Mouse (Mus musculus) left cerebral cortex, postnatal 25 days (tissue): ENCODE measurements around the gene Slit2. TPM values are rescaled to one million over a fixed set of nuclear protein-coding genes. Genes with fewer than 3 reads are reported as not detected.
A peak's percentile ranks its signal among the peaks of the same experiment; 100 is the strongest.

ENCODE experiments used
- DNase-seq, 2 experiments: peaks; one replicate each; pipeline ENCODE4 v3.0.0; 2022; ENCODE audit warnings: low spot score in 2 of 2, mixed read lengths in 1 of 2
- intact Hi-C: fragments of 180-260 bp; cut with DNase I; formaldehyde crosslinking; loops from one replicate; pipeline ENCODE4 v1.15.1; 2025
- total RNA-seq, 2 experiments: library from RNA; stranded (reverse); gene quantifications; 2 replicates each; pipeline ENCODE4 v1.2.3; 2021

Slit2 gene
- total RNA-seq, 2 experiments from 2014 or later: 40.2 to 42.7 TPM

DNA sequence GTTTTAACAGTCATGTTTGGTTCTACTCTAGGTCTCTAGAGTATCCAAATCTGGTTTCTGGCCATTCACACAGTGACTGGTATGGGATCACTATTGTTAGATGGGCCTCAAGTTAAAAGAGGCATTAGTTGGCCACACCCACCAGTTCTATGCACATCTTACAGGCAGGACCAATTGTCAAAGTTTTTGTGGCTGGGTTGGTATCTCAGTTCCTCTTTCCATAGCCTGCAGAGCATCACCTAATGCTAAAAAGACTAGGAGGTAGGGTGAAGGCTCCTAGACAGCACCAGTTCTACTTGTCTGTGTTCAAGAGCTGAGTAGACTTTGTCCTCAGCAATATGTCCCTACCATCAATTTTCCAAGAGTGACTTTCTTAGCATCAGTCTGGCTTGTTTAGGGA is 216.4 kb downstream of the Slit2 start:
- no peak for DNase-seq
- intact Hi-C loops: no loop called here

DNA sequence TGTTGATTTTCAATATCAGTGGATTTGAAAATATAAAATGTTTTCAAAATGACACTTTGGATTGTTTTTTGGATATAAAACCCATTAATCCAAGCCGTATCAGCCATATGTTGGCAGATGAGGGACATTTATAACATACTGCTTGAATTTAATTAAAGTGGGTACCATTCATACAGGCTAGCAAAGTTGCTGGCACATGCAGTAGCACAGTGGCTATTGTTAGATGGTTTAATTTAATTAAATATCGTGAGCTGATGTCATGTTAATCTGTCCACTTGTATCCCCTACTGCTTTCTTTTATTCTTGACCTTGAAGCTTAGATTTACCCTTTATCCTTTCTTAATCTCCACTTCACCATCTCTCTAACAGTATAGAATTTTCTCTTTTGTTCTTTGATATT is 232.3 kb downstream of the Slit2 start:
- intact Hi-C loops: no loop called here
- no peak for DNase-seq

DNA sequence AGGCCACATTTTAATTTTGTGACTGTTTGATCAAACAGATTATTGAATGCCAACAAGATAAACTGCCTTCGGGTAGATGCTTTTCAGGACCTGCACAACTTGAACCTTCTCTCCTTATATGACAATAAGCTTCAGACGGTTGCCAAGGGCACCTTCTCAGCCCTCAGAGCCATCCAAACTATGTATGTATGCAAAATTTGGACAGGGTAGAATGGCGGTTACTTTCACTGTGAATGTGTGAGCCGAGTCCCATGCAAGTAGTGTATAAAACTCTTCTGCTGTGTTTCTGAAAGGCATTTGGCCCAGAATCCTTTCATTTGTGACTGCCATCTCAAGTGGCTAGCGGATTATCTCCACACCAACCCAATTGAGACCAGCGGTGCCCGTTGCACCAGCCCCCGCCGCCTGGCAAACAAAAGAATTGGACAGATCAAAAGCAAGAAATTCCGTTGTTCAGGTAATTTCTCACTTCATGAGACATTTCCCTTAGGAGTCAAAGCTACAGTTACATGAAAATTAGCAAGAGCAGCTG is 236.8 kb downstream of the Slit2 start:
- no peak for DNase-seq
- intact Hi-C loops: no loop called here

DNA sequence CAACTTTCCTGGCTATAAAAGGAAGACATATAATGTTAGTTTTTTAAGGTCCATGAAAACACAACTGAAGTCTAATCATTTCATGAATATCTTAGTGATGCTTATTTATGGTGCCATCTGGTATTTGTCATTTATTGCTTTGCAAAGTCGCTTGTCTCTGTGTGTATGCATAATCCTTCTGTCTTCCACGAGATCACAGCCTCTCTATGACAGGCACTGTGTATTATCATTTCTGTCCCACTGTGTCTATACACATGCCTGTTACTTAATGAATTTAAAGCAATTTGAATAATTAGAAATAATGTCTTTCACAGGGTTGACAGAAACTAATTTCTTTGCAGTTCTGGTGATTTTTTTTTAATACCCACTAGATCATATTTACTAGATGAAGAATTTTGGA is 242.6 kb downstream of the Slit2 start:
- DNase-seq: no peak
- intact Hi-C loops: no loop called here

DNA sequence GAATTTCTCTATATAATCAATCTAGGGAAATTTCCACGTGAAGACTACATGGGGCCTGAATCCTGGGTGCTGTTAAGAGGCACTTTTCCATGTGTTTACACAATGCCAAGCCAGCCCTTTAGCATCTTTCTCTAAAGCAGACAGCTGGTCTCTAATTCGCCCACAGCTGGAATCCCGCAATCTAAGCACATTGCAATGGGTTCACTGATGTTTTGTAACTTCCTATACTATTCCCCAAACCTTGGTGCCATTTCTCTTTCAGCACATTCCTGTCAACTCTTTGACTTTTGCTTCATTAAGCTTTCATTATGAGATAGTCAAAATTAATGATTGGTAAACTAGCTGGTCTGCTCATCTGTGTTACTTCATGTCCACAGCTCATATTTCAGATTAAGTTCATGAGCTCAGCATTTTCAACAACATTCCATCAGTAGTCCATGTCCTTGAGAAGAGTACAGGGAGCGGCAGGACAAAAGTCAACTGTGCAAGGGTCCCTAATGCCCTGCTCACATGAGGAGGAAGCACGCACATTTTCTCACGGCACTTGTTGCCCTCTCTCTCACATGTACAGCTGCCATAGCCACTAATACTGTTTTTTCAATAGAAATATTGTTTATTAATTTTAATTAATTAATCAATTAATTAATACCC is 247.6 kb downstream of the Slit2 start:
- DNase-seq: no peak
- intact Hi-C loops: no loop called here

DNA sequence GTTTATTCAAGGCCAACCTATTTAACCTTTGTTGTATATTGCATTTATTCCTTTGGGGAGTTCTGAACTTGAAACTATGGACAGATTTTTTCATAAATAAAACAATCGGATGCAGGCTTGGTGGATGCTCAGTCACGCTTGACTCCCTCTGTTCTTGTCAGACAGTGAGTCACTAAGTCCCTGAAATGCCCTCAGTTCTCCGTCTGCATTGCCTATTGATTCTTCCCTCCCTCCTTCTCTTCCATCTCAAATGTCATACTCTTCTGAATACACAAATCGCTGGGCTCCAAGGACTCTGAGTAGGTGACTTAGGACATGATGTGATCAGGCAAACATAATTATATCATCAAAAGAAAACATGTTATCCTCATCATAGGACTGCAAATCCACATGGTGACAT is 251.8 kb downstream of the Slit2 start:
- DNase-seq: no peak
- intact Hi-C loops: no loop called here

DNA sequence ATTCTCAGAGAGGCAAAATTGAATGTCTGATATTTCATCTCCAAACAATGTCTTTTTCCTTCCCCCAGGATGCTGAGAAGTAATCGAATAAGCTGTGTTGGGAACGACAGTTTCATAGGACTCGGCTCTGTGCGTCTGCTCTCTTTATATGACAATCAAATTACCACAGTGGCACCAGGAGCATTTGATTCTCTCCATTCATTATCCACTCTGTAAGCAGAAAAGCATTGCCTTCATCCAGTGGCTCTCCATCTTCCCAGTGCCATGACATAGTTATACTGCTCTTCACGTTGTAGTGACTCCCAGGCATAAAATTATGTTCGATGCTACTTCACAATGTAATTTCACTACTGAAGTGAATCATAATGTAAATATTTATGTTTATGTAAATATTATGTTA is 252.3 kb downstream of the Slit2 start:
- DNase-seq: no peak
- intact Hi-C loops: no loop called here

DNA sequence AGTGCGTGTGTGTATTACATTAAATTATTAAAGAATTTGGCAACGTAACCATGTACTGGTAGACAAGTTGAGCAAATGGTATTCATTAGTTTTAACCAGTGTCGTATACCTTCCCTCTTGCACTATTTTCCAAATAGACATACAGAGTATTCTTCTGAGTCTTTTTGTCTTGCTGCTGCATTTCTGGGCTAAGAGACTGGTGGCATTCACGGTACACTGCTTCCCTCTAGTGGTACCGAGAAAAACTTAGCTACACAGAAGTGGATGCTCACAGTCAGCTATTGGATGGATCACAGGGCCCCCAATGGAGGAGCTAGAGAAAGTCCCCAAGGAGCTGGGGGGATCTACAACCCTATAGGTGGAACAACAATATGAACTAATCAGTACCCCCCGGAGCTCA is 257.8 kb downstream of the Slit2 start:
- DNase-seq: peak; percentile 62 to 70
- intact Hi-C loops: loop anchor here (1.0 kb wide), 1 partner anchor 101 kb away; no protein-coding TSS in a partner anchor

DNA sequence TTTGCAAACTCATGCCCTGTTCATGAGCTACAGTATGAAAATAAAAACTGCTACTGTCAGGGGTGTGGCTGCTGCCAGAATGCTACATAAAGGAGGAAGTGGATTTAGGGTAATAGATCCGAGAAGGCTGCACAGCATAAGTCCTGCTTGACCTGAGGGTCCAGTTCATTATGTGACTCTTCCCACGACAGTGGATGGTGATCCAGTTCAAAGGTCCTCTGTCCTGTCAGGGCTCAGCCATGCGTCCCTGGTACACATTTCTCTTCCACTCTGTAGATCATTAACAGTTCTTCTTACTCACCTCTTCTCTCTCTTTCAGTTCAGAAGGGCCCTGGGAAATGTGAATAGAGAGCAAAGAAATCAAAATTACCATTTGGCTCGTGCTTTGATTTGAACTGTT is 265.4 kb downstream of the Slit2 start:
- intact Hi-C loops: no loop called here
- DNase-seq: no peak

DNA sequence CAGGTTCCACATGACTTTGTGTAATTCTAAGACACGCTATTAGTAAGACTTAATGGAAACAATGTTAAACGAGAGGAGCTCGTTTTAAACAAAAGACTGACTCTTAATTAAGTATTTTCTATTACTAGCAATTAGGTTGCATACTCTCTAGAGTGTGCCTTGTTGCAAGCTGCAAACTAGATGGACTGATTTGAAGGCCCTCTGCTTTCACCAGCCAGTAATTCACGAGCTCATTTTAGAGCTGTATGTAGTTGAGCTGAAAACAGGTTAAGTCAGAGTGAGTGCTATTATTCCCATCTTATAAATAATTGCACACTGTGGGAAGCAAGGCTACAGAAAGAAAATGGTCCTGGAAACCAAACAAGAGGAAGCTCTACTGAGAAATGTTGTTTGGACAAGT is 294.6 kb downstream of the Slit2 start:
- intact Hi-C loops: no loop called here
- DNase-seq: no peak

DNA sequence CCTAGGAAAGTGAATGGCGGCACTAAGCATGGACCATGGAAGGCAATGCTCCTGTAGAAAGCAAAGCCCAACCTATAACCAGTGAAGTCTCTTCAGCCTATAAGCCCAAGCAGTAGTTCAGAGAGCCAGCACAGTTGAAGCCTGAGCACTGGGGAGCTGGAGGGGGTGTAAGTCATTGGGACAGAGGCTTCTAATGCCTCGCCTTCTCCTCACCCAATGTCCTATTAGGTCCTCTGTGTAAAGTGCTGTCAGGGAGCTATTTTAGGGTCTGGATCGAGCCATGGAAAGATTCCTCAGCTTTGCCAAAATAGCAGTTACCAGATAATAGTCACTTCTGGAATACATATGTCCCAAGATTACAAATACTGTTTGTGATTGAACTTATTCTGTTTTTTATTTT is 318.2 kb downstream of the Slit2 start:
- intact Hi-C loops: no loop called here
- no peak for DNase-seq

DNA sequence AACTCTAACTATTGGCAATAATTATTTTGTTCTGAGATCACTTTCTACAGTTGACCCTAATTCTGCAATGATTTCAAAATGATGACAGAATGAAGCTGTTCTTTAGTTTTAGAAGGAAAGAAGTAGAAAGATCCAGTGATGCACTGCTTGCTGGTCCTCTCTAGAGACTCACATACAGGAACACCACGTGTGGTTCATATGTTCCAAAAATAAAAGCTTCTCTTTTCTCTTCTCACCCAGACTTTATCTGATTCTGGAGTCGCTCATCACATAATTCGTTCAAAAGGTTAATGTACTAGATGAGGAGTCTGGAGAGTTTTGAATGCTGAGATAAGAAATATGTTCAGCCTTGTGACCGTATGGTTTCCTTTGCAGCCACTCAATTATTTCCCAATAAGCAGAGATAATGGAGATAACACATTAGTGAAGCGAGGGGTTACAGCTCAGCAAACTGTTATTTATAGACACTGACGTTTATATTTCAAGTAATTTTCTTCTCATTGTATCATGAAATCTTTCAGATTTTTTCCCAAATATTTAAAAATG is 332.2 kb downstream of the Slit2 start:
- intact Hi-C loops: no loop called here
- DNase-seq: no peak

DNA sequence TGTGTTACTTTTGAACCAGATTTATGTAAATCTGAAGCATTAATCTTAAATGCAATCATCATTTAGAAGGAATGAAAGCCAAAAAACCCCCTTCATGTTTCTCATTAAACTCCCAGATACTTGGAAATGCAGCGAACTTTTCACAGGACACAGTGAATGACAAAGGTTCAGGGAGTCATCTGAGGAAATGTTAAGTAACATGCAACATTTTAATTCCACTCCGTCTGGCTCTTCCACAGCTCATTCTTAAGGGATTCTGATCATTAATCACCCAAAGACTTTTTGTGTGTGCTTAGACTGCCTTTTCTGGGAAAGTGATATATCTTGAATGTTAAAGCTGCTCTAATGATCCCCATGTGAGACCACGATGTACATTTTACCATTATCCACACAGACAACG is 337.7 kb downstream of the Slit2 start:
- intact Hi-C loops: no loop called here
- DNase-seq: no peak

DNA sequence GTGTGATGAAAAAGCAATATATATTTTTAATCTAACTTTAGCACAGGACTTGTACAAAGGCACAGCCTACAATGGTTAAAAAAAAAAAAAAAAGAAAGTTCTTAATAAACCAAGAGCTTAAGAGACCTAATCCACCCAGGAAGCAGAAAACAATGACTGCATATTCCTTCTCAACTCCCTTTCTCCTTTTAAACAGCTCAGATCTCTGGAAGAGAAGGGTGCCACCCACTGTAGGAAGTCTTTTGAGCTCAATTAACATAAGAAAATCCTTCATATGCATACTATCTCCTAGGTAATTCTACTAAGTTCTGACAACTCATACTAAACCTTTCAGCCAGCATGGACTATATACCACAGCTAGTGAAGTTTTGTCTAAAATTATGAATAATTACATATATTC is 343.3 kb downstream of the Slit2 start:
- intact Hi-C loops: no loop called here
- DNase-seq: no peak

DNA sequence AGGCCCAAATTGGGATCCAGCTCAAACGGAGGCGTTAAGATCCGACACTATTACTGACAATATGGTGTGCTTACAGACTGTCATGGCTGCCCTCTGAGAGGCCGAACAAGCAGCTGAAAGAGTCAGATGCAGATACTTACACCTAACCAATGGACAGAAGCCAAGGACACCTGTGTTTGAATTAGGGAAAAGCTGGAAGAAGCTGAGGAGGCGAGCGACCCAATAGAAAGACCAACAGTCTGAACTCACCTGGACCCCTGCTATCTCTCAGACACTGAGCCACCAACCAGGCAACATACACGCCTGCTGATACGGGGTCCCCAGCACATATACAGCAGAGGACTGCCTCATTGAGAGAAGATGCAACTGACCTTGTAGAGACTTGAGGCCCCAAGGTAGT is 344.7 kb downstream of the Slit2 start, which contains the start of gene 5730480H06Rik:
5730480H06Rik (plus strand) TSS at position 301 of the 400 bp plus-strand sequence.
- no peak for DNase-seq
- intact Hi-C loops: no loop called here

DNA sequence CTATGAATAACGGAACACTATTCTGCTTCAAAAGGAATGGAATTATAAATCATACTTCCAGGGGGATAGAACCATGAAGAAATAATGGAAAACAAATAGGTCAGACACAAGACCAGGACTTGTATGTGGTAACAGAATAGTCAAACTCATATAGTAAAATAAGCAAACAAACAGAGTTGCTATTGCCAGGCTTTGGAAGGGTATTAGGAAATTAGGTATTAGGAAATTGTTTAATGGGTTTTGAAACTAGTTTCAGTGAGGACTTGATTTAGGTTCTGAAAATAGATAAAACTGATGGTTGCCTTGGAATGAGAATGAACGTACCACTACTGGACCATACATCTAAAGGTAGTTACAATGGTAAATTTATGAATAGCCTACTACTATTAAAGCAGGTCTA is 346.8 kb downstream of the Slit2 start:
- intact Hi-C loops: no loop called here
- no peak for DNase-seq

DNA sequence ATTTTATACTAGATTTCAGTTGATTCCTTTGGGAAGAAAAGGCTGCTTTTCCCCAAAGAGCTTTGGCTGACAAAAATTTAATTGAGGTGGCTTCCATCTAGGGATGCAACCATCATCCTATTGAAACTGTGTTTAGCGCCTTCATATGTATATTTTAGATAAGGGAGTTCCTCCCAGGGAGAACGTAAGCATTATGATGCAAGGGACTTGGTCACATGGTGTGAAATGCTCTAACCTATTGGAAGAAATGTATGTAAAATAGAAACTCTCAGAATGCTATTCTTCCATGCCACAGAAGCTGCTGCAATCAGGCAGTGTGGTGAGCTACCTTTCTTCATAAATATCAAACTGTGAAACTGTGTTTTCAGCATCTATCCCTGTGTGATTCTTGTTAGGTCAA is 347.9 kb downstream of the Slit2 start:
- intact Hi-C loops: no loop called here
- no peak for DNase-seq

DNA sequence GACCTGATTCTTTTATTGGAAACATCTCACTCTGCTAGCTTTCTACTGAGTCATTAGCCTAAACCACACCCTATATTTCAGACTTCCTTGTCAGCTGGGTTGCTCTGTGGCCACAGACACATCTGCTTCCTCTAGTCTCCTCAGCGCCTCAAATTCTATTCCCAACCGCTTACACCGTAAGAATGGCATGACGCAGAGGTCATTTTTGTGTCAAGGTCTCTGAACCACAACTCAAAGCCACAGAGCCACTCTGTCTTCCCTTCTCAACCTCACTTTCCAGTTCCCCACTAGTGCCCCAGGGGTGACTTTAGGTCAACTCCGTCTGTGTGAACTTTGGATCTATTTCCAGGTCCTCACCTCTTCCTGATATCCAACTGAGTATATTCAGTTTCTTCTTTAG is 348.5 kb downstream of the Slit2 start:
- no peak for DNase-seq
- intact Hi-C loops: no loop called here

DNA sequence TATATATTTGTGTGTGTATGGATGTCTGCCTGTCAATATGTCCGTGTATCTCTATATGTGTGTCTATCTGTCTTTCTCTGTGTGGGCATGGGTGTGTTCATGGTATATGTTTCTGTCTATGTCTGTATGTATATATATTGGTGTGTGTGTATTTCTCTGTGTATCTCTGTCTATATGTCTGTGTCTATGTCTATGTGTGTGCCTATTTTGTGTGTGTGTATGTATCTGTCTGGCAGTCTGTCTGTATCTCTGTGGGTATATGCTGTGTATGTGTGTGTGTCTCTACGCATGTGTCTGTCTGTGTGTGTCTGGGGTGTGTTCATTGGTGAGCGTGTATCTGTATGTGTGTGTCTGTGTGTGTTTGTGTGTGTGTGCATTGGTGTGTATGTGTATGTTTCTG is 350.5 kb downstream of the Slit2 start:
- DNase-seq: no peak
- intact Hi-C loops: no loop called here

DNA sequence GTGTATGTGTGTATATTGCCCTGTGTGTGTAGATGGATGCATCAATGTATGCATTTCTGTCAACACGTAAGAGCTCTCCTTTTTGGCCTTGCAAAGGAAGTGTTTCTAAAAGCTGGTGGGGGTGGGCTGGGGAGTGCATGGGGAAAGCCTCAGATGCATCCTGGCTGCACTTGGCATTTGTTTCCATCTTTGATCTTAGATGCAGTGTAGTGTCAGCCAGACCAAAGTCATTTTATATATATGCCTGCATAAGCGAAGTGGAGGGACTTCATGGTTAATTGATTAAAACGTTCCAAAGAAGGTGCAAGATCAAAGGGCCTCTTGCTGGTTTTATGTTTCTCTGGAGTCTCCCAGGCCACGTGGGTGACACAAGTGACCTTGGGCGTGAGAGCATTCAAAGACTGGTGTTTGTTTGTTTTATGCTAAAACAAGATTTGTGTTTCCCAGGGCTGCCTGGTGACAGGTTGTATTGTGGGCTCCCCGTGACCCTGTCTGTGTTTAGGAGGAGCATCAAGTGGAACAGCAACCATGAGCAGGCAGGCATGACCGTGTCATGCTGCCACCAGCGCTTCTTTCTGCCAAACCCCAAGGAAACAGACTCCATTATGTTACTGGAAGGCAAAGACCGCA is 351.1 kb downstream of the Slit2 start:
- intact Hi-C loops: no loop called here

DNA sequence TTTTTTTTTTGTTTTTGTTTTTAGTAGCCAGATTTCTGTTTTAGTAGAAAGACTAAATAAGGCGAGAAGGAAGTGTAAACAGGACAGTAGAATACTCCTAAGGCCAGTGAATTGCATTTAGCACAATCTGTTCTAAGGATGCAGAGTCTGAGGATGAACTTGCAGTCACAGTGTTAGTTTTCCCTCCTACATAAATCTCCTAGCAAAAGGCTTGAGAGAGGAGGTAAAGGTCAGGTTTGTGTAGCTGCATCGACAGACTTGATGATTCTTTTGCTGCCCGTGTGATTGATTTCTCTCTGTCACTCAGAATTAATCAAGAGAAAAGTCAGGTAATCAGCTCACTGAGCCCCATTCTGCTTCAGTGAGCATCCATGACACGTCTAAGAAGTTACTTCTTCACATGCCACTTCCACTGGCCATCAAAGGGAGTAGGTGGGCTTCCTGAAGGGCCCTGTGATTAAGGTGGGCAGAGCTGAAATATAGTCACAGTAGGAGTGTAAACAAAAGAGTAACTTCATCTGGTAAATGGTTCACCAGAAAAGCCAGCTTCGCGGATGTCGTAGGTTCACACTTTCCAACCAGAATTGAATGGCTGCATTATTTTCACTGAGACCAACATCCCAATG is 358.0 kb downstream of the Slit2 start:
- no peak for DNase-seq
- intact Hi-C loops: loop anchor here (10.0 kb wide), 2 partner anchors 206 to 306 kb away; no protein-coding TSS in a partner anchor

More for the DNA sequence above, 351.1 kb downstream of the Slit2 start:
- DNase-seq: no peak
